Mouse (Mus musculus): ENCODE measurements at regions not wholly inside any gene's neighbourhood (a gene's known extent, or its start where the extent isn't known, plus 50 kb on each side); places are given as distances from the start of the nearest gene placed in this dataset.

DNA sequence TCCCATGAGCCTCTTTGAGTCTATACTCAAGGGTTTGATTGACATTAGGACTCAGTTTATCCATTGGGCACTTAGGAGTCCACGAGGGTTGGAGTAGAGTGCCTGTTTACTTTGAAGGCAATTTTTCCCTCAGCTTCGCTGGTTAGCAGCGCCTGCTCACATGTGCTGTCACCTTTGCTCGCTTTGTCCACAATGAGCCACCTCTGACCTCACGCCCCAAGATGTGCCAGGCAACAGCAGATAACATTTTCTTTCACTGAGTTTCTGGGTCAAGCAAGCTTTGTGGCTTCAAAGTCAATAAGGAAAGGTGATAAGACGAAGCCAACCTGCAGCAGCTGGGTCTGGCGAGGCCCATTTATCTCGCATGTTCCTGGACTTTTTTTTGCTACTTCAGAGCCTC, 99.3 kb upstream of the Afdn start:
- H3K4me3 ChIP-seq (replicated peaks; ENCODE audit: low read length) = no peak overlapping the region
- H3K27me3 ChIP-seq (ENCODE audit: insufficient read depth, low read length) = no peaks in the 10 kb centered on the region
- peaks cover 55% of the 10 kb centered on the region for H3K9me3 ChIP-seq (ENCODE audit: low read length)
- TF ChIP-seq NANOG (IDR thresholded peaks at IDR 0.05; ENCODE audit: borderline replicate concordance, low read length) = no peak
- no peak for TF ChIP-seq POU5F1 (IDR thresholded peaks at IDR 0.05; ENCODE audit: borderline replicate concordance, low read length)
- TF ChIP-seq CTCF (conservative IDR thresholded peaks at IDR 0.05; ENCODE audit: low read length) = no peak
- peaks cover 61% of the 10 kb centered on the region for H3K4me1 ChIP-seq (replicated peaks; ENCODE audit: low read depth, low read length)
- no peaks in the 10 kb centered on the region for H3K36me3 ChIP-seq (ENCODE audit: insufficient read depth, low read length)

DNA sequence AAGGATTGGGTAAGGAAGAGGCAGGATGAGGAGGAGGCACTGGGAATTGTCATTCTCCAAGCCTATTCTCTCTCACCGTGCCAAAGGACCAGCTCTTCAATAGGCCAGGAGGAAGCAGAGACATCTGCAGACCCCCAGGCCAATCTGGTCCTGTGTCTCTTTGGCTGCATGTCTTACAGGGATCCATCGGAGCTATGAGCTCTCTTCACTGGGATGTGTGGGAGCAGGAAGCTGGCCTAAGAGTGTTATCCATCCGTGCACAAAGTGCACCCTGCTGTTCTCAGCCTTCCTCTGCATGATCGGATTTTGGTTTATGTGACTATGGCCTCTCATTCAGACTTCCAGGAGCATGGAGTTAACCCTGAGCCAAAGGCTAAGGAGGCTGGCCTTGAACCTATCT, 98.2 kb upstream of the Afdn start:
- no peaks in the 10 kb centered on the region for H3K27me3 ChIP-seq (ENCODE audit: insufficient read depth, low read length)
- no peak for TF ChIP-seq CTCF (conservative IDR thresholded peaks at IDR 0.05; ENCODE audit: low read length)
- TF ChIP-seq NANOG (IDR thresholded peaks at IDR 0.05; ENCODE audit: borderline replicate concordance, low read length) = no peak
- no peak for TF ChIP-seq POU5F1 (IDR thresholded peaks at IDR 0.05; ENCODE audit: borderline replicate concordance, low read length)
- H3K36me3 ChIP-seq (ENCODE audit: insufficient read depth, low read length) = no peaks in the 10 kb centered on the region
- peaks cover 53% of the 10 kb centered on the region for H3K9me3 ChIP-seq (ENCODE audit: low read length)
- H3K4me1 ChIP-seq (replicated peaks; ENCODE audit: low read depth, low read length) = peaks cover 73% of the 10 kb centered on the region
- H3K4me3 ChIP-seq (replicated peaks; ENCODE audit: low read length) = no peak overlapping the region
